Mouse (Mus musculus): ENCODE data around the gene Alg12.

- TF ChIP-seq CTCF (conservative IDR thresholded peaks at IDR 0.05; ENCODE audit: insufficient read depth, insufficient read length, low read depth, low read length) (no peak), POLR2A (IDR thresholded peaks at IDR 0.05; ENCODE audit: low read depth, low read length) (no peak)
These were observed 50.6 kb downstream of the Alg12 start for GRCm38 (mm10) chr15:88768537-88768936.

All from kidney, adult 2 months (tissue).